Mouse (Mus musculus): ENCODE results near the gene Tcf7. TPM values are rescaled to one million over a fixed set of nuclear protein-coding genes. Genes with fewer than 3 reads are reported as not detected.

Tcf7 gene
- polyA plus RNA-seq, 1 experiment from 2014 or later = 6.6 TPM

DNA sequence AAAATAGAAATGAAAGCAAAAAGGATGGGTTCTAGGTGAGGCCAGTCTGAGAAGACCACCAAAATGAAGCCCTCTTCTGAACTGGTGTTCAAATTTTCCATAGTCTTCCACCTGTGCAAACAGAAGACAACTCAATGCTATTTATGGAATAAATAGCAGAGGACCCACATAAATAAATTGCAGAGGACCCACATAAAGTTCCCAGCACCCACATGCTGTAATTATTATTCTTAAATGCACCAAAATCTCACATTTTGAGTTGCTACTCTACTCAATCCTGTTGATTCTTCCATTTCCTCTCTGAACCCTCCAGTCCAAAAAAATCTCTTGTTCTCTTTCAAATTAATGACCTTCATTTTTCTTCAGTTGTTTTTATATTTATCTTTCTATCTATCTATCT is 68.9 kb downstream of the Tcf7 start, which contains the start of gene Olfr1371:
Gene Olfr1371 (minus strand): TSS at position 101 of the 400 bp plus-strand sequence.
- H3K36me3 ChIP-seq (ENCODE audit: control insufficient read depth, insufficient read depth, low read length) = no peaks in the 10 kb centered on the region
- no peak within 1 kb of the TSS for H3K9ac ChIP-seq (ENCODE audit: low read depth, low read length)
- H3K4me3 ChIP-seq (ENCODE audit: low read depth, low read length) = no peak within 1 kb of the TSS
- no peaks in the 10 kb centered on the region for H3K27me3 ChIP-seq (replicated peaks; ENCODE audit: control insufficient read depth, insufficient read depth, low read length)
- DNase-seq (ENCODE audit: low spot score) (no peak), ATAC-seq (replicated peaks; ENCODE audit: low FRiP score) (no peak)
- H3K27ac ChIP-seq (ENCODE audit: low read depth, low read length) = no peak within 1 kb of the TSS
- no peaks in the 10 kb centered on the region for H3K9me3 ChIP-seq (ENCODE audit: control insufficient read depth, low read length)
- H3K4me2 ChIP-seq = no peak within 1 kb of the TSS
- no peaks in the 10 kb centered on the region for H3K4me1 ChIP-seq (replicated peaks; ENCODE audit: control insufficient read depth, insufficient read depth, low read length)

Other genes starting within 250 kb of the Tcf7 start
- gene Ppp2ca, start 184.3 kb downstream of the Tcf7 start, polyA plus RNA-seq (2014; fragmentation: Nextera tagmentation; extraction: Ambion mirVana) = 69.4 and 76.3 TPM in 2 replicates
- gene Olfr1373, start 137.5 kb downstream of the Tcf7 start, polyA plus RNA-seq (2014; fragmentation: Nextera tagmentation; extraction: Ambion mirVana) = not detected in 2 replicates
- not detected in 2 replicates for gene Olfr1371, start 69.0 kb downstream of the Tcf7 start, polyA plus RNA-seq (2014; fragmentation: Nextera tagmentation; extraction: Ambion mirVana)
- gene Skp1a, start 51.0 kb downstream of the Tcf7 start, polyA plus RNA-seq (2014; fragmentation: Nextera tagmentation; extraction: Ambion mirVana) = 503 and 546 TPM in 2 replicates
- gene Vdac1, start 77.8 kb upstream of the Tcf7 start, polyA plus RNA-seq (2014; fragmentation: Nextera tagmentation; extraction: Ambion mirVana) = 228 and 243 TPM in 2 replicates
- gene 9530068E07Rik, start 113.4 kb upstream of the Tcf7 start, polyA plus RNA-seq (2014; fragmentation: Nextera tagmentation; extraction: Ambion mirVana) = 124 and 141 TPM in 2 replicates